Mouse (Mus musculus) cerebellum, adult (tissue): Measurements from ENCODE around the gene 1520401A03Rik.

Experiments used
- ATAC-seq: cut with Nextera tagmentation; 2 replicates; pipeline ENCODE4 v1.9.2; 2017; ENCODE audit warnings: mild to moderate bottlenecking, moderate library complexity, mixed read lengths; ENCODE audit not compliant: insufficient number of reproducible peaks, low FRiP score, low TSS enrichment

1520401A03Rik gene

GRCm38 (mm10) chr17:23705525-23706104, 17.0 kb downstream of the 1520401A03Rik start:
- no peak for ATAC-seq

- no peak for ATAC-seq
Measured at GRCm38 (mm10) chr17:23704741-23705140, 17.8 kb downstream of the 1520401A03Rik start.

GRCm38 (mm10) chr17:23703301-23703700, 19.3 kb downstream of the 1520401A03Rik start:
- no peak for ATAC-seq

- peak; percentile 100 for ATAC-seq
Measured at GRCm38 (mm10) chr17:23700079-23700478, 22.5 kb downstream of the 1520401A03Rik start.

GRCm38 (mm10) chr17:23699131-23700077, 23.2 kb downstream of the 1520401A03Rik start:
- ATAC-seq, result peak; percentile 40; the same call in 1 of the 2 replicates

- no peak for ATAC-seq
Measured at GRCm38 (mm10) chr17:23695801-23696200, 26.8 kb downstream of the 1520401A03Rik start.

GRCm38 (mm10) chr17:23694491-23694890, 28.1 kb downstream of the 1520401A03Rik start:
- no peak for ATAC-seq

GRCm38 (mm10) chr17:23683856-23684672, 38.5 kb downstream of the 1520401A03Rik start, which contains the start of gene Cldn9:
Gene Cldn9, minus strand, starts transcription at chr17:23684026.
- ATAC-seq, result no peak

GRCm38 (mm10) chr17:23683226-23683625, 39.4 kb downstream of the 1520401A03Rik start:
- no peak for ATAC-seq

GRCm38 (mm10) chr17:23682530-23682929, 40.1 kb downstream of the 1520401A03Rik start:
- no peak for ATAC-seq

GRCm38 (mm10) chr17:23682092-23682491, 40.5 kb downstream of the 1520401A03Rik start:
- ATAC-seq, result no peak

- ATAC-seq, result no peak
Measured at GRCm38 (mm10) chr17:23681086-23681485, 41.5 kb downstream of the 1520401A03Rik start.

- no peak for ATAC-seq
Measured at GRCm38 (mm10) chr17:23680336-23680735, 42.2 kb downstream of the 1520401A03Rik start.

GRCm38 (mm10) chr17:23679127-23679835, 43.3 kb downstream of the 1520401A03Rik start, which contains the start of gene Cldn6:
Gene Cldn6, plus strand, starts transcription at chr17:23679249.
- no peak for ATAC-seq

GRCm38 (mm10) chr17:23677236-23677679, 45.3 kb downstream of the 1520401A03Rik start, which contains the start of gene Tnfrsf12a:
Gene Tnfrsf12a, minus strand, starts transcription at chr17:23677468.
- peak; percentile 28; the same call in 1 of the 2 replicates for ATAC-seq

- no peak for ATAC-seq
Measured at GRCm38 (mm10) chr17:23676473-23677031, 46.0 kb downstream of the 1520401A03Rik start.

- ATAC-seq, result no peak
Measured at GRCm38 (mm10) chr17:23675564-23676281, 46.9 kb downstream of the 1520401A03Rik start.

- no peak for ATAC-seq
Measured at GRCm38 (mm10) chr17:23675127-23675526, 47.5 kb downstream of the 1520401A03Rik start.
